Mouse (Mus musculus) ovary, postnatal 14 days (tissue): ENCODE data around the gene Colca2.

Source experiments
- DNase-seq: peaks from one replicate; pipeline ENCODE4 v3.0.0; 2022; ENCODE audit warnings: low spot score

The Colca2 gene

GRCm38 (mm10) chr9:51278500-51279381 lies at the start of gene Colca2:
Gene Colca2 (minus strand): TSS chr9:51278569.
- peak; percentile 70 for DNase-seq

DNA sequence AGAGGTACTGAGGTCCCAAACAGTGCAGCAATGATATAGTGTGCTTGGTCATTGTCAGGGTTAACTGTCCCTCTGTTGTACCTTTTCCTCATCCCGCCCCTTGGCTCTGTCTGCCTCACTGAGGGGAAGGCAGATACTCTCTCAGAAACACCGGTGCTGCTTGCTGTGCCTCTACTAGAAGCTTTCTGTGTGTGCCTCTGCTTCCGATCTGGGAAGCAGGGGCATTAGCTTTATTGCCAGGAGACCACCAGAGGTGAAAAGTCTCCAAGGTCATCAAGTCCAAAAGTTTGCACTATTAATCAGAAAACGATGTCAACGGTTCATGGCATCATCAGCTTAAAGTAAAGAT lies 49.2 kb upstream of the Colca2 start:
- DNase-seq: no peak

DNA sequence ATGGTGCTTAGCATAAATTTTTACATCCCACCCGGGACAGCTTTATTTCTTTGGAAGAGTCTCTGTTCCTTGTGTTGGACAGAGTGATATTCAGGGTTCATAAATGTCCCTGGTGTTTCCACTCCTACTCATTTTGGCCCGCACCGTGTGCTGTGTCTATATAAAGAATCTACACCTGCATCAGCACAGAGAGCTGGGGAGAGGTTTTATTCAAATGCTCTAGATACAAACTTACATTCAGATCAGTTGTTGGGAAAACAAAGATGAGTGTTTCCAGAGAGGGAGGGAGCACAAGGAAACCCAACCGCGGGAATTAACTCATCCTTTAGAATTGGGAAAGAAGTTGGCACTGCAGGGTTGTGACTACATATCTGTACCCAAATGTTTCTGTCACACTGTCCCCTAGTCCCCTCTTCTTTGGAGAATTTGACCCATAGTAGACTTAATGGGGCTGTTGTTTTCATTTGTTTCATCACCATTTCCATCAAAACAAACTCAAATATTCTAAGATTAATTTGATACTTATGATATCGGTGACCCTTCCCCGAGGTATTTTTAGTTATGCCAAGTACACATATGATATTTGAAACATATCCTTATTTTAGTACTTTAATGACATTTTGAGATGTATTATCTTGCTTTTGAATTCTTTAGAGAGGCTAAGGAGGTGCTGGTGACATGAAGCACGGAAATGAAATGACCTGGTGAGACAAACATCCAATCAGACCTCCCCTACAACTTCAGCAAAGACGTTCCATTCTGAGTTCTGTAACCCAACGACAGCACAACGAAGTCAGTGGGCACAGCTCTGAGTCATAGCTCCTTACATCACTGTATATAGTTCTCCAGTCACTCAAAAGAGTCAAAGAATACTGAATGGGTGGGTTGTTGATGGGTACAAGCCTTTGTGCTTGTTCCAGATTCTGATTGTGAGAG lies 48.5 kb upstream of the Colca2 start:
- DNase-seq: no peak

- no peak for DNase-seq
These were observed 46.2 kb upstream of the Colca2 start for GRCm38 (mm10) chr9:51324406-51325065.

DNA sequence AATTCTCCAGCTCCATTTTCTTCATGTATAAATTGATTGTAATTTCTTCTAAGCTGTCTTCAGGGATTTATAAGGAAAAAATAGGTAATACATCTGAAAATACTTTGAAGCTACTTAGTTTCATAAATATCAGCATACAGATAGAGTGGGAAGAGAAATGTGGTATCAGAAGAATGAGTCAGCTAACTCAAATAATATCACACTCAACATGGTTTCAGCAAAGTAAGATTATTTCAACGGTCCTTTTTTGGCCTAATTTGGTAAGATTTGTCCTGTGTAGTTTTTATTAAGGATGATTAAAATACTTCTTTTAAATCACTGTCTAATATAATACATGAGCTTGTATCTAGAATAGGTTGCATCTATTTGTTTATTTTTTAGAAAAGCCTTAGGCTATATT lies 41.7 kb upstream of the Colca2 start:
- DNase-seq: no peak

DNA sequence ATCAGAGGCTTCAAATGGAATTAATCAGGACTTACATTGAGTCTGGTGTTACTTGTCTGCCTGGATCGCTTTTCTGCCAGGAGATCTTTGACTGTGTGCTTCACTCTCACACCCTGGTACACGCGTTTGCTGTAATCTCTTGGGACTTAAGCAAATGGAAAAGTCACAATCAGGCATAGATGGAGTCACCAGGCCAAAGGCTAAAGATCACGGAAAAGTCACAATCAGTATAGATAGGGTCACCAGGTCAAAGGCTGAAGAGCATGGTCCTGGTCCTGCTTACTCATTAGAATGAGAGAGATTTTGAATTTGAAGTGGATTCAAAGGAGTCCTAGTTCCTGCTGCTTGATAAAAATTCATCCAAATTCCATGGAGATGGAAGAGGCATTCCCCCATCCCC lies 39.9 kb upstream of the Colca2 start:
- DNase-seq: no peak

DNA sequence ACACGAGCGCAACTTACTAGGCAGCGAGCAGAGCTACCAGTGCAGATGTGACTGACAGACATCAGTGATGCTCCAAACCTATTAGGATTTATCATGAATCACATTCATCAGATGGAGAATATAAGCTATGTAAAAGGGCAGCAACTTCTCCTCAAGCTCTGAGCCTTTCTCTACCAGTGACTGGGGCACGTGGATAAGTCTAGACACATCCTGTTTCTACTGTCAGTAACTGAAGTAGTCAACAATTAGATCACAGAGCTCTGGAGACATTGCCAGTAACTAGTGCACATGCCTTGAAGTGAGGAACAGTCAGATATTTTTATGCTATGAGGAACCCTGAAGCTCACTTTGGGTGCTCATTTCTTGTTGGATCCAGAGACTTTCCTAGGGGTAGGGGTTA lies 39.0 kb upstream of the Colca2 start:
- DNase-seq: no peak

DNA sequence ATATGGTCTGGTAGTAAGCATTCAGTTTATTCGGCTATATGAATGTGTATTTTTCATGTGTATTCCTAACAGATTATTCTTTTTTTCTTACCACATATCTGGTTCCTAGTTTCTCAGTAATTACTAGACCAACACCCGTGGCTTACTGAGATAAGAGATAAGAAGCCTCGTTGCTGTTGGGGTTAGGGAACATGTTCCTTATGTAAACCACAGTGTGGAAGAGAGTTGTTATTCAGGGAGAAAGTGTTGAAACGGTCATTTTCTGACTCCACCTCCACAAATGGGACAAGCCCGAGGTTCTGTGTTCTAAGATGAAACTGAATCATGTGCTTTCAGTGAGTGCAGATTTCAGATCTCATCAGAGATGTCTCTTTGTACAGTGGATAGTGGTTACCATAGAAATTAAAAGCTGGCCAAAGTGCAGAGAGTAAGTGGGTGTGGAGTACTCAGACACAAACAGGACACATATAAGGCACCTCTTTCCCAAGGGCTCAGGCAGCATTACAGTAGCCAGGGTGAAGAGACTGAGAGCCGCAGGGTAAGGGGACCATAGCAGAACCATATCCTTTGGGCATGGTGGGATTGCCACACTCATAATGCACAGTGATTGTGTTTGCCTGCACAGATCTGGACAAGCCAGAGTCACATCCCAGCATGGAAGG lies 37.2 kb upstream of the Colca2 start:
- no peak for DNase-seq

GRCm38 (mm10) chr9:51312554-51313317 lies 34.4 kb upstream of the Colca2 start:
- DNase-seq: no peak

DNA sequence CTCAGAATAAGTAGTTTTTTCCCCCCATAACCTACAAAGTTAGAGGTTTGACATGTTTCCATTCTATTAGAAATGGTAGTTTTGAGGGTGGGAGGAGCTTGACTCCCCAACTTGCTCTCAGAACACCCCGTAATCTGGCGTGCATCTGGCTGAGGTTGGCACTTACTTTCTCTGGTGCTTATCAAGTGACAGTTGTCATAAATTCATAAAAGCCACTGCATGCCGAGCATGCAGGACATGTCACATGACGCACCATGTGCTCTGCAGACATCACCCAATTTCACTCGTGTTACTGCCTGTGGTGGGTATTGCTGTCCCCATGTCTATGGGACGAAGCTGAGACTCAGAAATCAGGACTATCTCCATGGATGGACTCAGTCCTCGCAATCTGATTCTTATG lies 32.1 kb upstream of the Colca2 start:
- no peak for DNase-seq

GRCm38 (mm10) chr9:51306351-51306750 lies 28.0 kb upstream of the Colca2 start:
- no peak for DNase-seq

DNA sequence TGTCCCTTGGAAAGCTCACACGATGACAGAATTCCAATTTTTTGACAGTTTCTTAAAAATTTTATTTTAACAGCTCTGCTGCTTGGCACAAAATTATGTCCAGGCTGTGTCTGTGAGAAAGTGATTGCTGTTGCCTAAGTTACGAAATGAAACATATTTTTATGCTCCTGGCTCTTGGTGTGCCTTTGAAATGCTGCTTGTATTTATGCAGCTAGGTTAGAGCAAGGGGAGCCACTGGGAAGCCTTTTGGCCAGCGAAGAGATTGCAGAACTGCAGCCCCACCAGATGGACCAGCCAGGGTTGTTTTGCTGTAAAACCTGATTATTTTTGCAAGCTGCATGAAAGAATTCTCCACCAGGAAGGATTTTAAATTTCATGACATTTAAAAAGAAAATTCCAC lies 26.8 kb upstream of the Colca2 start:
- DNase-seq: no peak

- no peak for DNase-seq
These were observed 25.6 kb upstream of the Colca2 start for GRCm38 (mm10) chr9:51303980-51304379.

DNA sequence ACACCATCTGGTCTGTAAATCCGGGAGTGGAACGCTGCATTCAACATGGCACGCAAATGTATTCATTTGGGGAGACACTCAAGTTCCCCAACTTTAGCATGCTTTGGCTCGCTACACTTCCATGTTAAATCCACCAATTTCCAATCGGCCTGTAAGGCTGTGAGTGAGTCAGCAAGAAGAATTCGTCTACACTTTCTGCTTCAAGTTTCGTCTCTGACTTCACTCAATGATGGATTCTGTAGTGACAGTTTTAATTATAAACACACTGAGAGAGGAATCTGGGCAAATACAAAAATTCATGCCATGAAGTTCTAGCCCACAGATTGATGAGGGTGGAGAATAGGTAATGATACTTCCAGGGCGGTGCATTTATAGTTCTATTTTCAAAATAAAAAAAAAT lies 15.2 kb upstream of the Colca2 start:
- no peak for DNase-seq

- peak; percentile 71 for DNase-seq
These were observed 14.3 kb upstream of the Colca2 start for GRCm38 (mm10) chr9:51292674-51293073.

- DNase-seq: no peak
These were observed 12.6 kb upstream of the Colca2 start for GRCm38 (mm10) chr9:51290980-51291379.

- DNase-seq: no peak
These were observed 7.7 kb upstream of the Colca2 start for GRCm38 (mm10) chr9:51286079-51286478.

DNA sequence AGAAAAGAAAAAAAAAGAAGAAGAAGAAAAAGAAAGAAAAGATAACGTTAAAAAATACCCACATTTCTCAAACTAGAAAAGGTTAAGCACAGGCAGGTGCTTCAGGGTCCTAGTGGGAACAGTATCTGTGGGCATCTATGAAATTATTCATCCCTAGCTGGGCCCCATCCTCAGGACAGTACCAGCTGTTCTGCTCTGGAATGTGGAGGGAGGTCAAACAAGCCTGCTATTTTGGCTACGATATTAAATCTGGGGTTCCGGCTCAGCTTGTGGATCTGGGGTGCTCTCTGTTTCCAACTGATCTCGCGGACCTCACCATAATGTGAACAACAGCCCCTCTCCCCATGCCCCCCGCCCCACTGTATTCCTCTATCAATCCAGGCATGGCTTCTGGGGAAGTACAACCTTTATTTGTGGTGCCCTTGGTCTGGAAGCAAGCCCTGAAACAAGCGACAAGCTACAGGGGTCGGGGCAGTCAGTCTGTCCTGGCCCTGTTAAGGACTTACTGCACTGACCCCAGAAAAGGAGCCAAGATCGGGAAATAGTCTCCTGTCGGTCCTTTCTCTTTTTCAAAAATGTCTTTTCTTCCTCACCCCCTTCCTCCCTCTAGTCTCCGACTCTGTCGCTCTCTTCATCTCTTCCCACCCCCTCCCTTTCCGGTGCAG lies 403 bp downstream of the Colca2 start:
- peak; percentile 13 for DNase-seq

DNA sequence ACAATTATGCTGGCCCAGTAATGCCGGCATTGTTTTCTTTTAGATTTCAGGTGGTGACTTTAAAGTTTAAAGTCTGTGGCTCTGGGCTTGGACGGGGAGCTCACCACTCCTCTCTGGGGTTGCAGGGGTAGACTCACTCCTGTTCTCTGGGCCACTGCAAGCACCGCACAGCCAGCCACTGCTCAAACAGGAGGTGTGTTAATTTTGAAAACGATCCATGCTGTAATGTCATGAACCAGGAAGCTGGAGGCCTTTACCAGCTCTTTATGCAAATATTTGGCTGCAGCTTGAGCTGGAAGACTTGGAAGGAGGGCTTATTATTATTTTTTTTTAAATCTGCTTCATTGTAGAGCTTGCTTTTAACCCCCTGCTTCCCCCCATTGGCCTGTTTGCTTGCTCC lies 3.7 kb downstream of the Colca2 start:
- no peak for DNase-seq

DNA sequence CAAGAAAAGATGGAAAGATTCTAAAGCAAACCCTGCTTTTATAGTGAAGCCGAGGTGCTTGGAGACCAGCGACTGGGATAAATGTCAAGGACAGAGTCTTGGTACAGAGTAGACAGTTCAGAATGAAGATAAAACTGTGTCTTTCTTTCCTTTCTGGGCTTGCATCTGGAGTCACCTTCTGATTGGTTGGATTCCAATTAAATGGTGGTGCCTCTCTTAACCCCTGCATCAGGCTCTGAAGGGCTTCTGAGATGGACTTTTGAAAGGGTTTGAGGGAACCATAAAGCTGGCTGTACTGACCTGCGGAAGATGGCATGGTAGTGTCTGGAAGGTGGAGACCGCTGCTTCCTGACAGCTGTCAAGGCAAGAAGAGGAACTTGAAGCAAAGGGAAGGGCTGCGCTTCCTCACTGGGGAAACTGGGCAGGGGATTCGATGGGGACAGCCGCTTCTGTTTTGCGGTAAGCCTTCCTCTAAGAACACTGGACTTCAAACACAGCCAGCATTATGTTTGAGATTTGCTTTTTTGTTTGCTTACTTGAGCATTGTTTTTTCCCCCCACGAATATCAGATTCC lies 4.7 kb downstream of the Colca2 start:
- no peak for DNase-seq
